Mouse (Mus musculus) left cerebral cortex, adult 11 months (tissue): ENCODE measurements at regions not wholly inside any gene's neighbourhood (a gene's known extent, or its start where the extent isn't known, plus 50 kb on each side); places are given as distances from the start of the nearest gene placed in this dataset.

Source experiments
- DNase-seq: peaks from one replicate; pipeline ENCODE4 v3.0.0; 2022; ENCODE audit warnings: low spot score

GRCm38 (mm10) chr15:28081147-28081546 is 55.5 kb upstream of the Trio start:
- no peak for DNase-seq

- no peak for DNase-seq
Observed at GRCm38 (mm10) chr15:28082411-28082810, 56.8 kb upstream of the Trio start.

GRCm38 (mm10) chr15:28105956-28106355 is 80.3 kb upstream of the Trio start:
- no peak for DNase-seq

GRCm38 (mm10) chr15:28109916-28110315 is 84.3 kb upstream of the Trio start:
- peak; percentile 55 for DNase-seq

- no peak for DNase-seq
Observed at GRCm38 (mm10) chr15:28113491-28113890, 87.8 kb upstream of the Trio start.

GRCm38 (mm10) chr15:28114180-28114747 is 88.6 kb upstream of the Trio start:
- DNase-seq: no peak

GRCm38 (mm10) chr15:28126846-28127245 is 76.7 kb upstream of the Dnah5 start:
- no peak for DNase-seq

GRCm38 (mm10) chr15:28129536-28129935 is 74.0 kb upstream of the Dnah5 start:
- no peak for DNase-seq

- DNase-seq: no peak
Observed at GRCm38 (mm10) chr15:28131546-28131945, 72.0 kb upstream of the Dnah5 start.

- DNase-seq: no peak
Observed at GRCm38 (mm10) chr15:28133171-28133810, 70.3 kb upstream of the Dnah5 start.

GRCm38 (mm10) chr15:28134206-28134605 is 69.3 kb upstream of the Dnah5 start:
- no peak for DNase-seq

- DNase-seq: no peak
Observed at GRCm38 (mm10) chr15:28138806-28139205, 64.7 kb upstream of the Dnah5 start.

- no peak for DNase-seq
Observed at GRCm38 (mm10) chr15:28140301-28140700, 63.3 kb upstream of the Dnah5 start.

GRCm38 (mm10) chr15:28141345-28141744 is 62.2 kb upstream of the Dnah5 start:
- no peak for DNase-seq

GRCm38 (mm10) chr15:28144217-28144616 is 59.3 kb upstream of the Dnah5 start:
- DNase-seq: no peak

GRCm38 (mm10) chr15:28144846-28145245 is 58.7 kb upstream of the Dnah5 start:
- DNase-seq: no peak

GRCm38 (mm10) chr15:28151678-28152077 is 51.9 kb upstream of the Dnah5 start:
- no peak for DNase-seq
